Mouse (Mus musculus) megakaryocyte, embryonic 14.5 days (primary cell): Measurements from ENCODE around the gene Ntf5. TPM values are rescaled to one million over a fixed set of nuclear protein-coding genes. Genes with fewer than 3 reads are reported as not detected.

Source experiments
- H3K27me3 ChIP-seq: replicated peaks from 2 replicates; pipeline ENCODE3; 2012; ENCODE audit warnings: inconsistent platforms
- H3K36me3 ChIP-seq: replicated peaks from 2 replicates; pipeline ENCODE3; 2012; ENCODE audit warnings: low read length, inconsistent platforms, mixed read lengths
- H3K4me1 ChIP-seq: 2 replicates; pipeline ENCODE4 v1.6.1; 2012; ENCODE audit warnings: inconsistent platforms
- H3K4me3 ChIP-seq: replicated peaks from 2 replicates; pipeline ENCODE3; 2012; ENCODE audit warnings: moderate library complexity, mild to moderate bottlenecking, inconsistent platforms
- H3K9me3 ChIP-seq: 2 replicates; pipeline ENCODE4 v1.6.1; 2012; ENCODE audit warnings: inconsistent platforms
- FLI1 ChIP-seq: IDR thresholded peaks from 2 replicates; pipeline ENCODE4 v1.6.1; 2012; ENCODE audit warnings: low read length, inconsistent platforms, mixed read lengths
- GATA1 ChIP-seq: IDR thresholded peaks from 3 replicates; pipeline ENCODE4 v1.6.1; 2012; ENCODE audit warnings: mixed read lengths, low read length, inconsistent platforms, borderline replicate concordance
- polyA plus RNA-seq: library from polyadenylated mRNA; stranded (reverse); fragments of >175 nt; gene quantifications from 2 replicates; pipeline ENCODE4 v1.2.3, GENCODE M21; 2012; ENCODE audit warnings: low replicate concordance; ENCODE audit not compliant: insufficient read depth

Gene Ntf5
- polyA plus RNA-seq, 1 experiment = not detected

- no peaks in the 10 kb centered on the region for H3K27me3 ChIP-seq
- H3K4me3 ChIP-seq = peak within 1 kb of the TSS; percentile 99
- peaks cover 75% of the 10 kb centered on the region for H3K4me1 ChIP-seq
- TF ChIP-seq GATA1 = no peak
- no peak for TF ChIP-seq FLI1
- H3K9me3 ChIP-seq = no peaks in the 10 kb centered on the region
- H3K36me3 ChIP-seq = peaks cover 64% of the 10 kb centered on the region
Observed at GRCm38 (mm10) chr7:45434203-45435015, 20.9 kb downstream of the Ntf5 start, which contains the start of gene Gys1. Gene Gys1 (plus strand): TSS chr7:45434844.

GRCm38 (mm10) chr7:45435038-45435437 is 21.5 kb downstream of the Ntf5 start:
- H3K27me3 ChIP-seq = no peaks in the 10 kb centered on the region
- peak overlapping the region; percentile 99 for H3K4me3 ChIP-seq
- peaks cover 64% of the 10 kb centered on the region for H3K36me3 ChIP-seq
- peaks cover 71% of the 10 kb centered on the region for H3K4me1 ChIP-seq
- no peaks in the 10 kb centered on the region for H3K9me3 ChIP-seq
- no peak for TF ChIP-seq GATA1
- TF ChIP-seq FLI1 = no peak

- Histone ChIP-seq H3K9me3 (no peaks in the 10 kb centered on the region), H3K4me3 (peak overlapping the region; percentile 99), H3K4me1 (peaks cover 58% of the 10 kb centered on the region), H3K36me3 (peaks cover 61% of the 10 kb centered on the region), H3K27me3 (no peaks in the 10 kb centered on the region)
- TF ChIP-seq GATA1 = no peak
- TF ChIP-seq FLI1 = no peak
Observed at GRCm38 (mm10) chr7:45436444-45436843, 22.9 kb downstream of the Ntf5 start.

GRCm38 (mm10) chr7:45437046-45437445 is 23.6 kb downstream of the Ntf5 start:
- H3K9me3 ChIP-seq = no peaks in the 10 kb centered on the region
- H3K4me3 ChIP-seq = no peak overlapping the region
- no peak for TF ChIP-seq FLI1
- no peak for TF ChIP-seq GATA1
- peaks cover 52% of the 10 kb centered on the region for H3K4me1 ChIP-seq
- H3K36me3 ChIP-seq = peaks cover 61% of the 10 kb centered on the region
- H3K27me3 ChIP-seq = no peaks in the 10 kb centered on the region

GRCm38 (mm10) chr7:45437521-45438276 is 24.2 kb downstream of the Ntf5 start, which contains the start of gene Ruvbl2:
Gene Ruvbl2 (minus strand): TSS chr7:45438096.
- Histone ChIP-seq H3K36me3 (peaks cover 59% of the 10 kb centered on the region), H3K4me1 (peaks cover 45% of the 10 kb centered on the region)
- TF ChIP-seq GATA1 (no peak), FLI1 (no peak)

GRCm38 (mm10) chr7:45443526-45444420 is 30.3 kb downstream of the Ntf5 start:
- Histone ChIP-seq H3K4me1 (peaks cover 4% of the 10 kb centered on the region), H3K27me3 (no peaks in the 10 kb centered on the region), H3K9me3 (no peaks in the 10 kb centered on the region), H3K4me3 (no peak overlapping the region), H3K36me3 (peaks cover 81% of the 10 kb centered on the region)
- TF ChIP-seq FLI1 (no peak), GATA1 (no peak)

More at GRCm38 (mm10) chr7:45437521-45438276, 24.2 kb downstream of the Ntf5 start, which contains the start of gene Ruvbl2:
- H3K9me3 ChIP-seq = no peaks in the 10 kb centered on the region
- H3K4me3 ChIP-seq = no peak within 1 kb of the TSS
- H3K27me3 ChIP-seq = no peaks in the 10 kb centered on the region

GRCm38 (mm10) chr7:45446589-45446988 is 33.1 kb downstream of the Ntf5 start:
- Histone ChIP-seq H3K4me3 (no peak overlapping the region), H3K27me3 (no peaks in the 10 kb centered on the region), H3K9me3 (no peaks in the 10 kb centered on the region), H3K36me3 (peaks cover 75% of the 10 kb centered on the region), H3K4me1 (peaks cover 11% of the 10 kb centered on the region)
- TF ChIP-seq FLI1 (no peak), GATA1 (no peak)

- no peak overlapping the region for H3K4me3 ChIP-seq
- H3K9me3 ChIP-seq = no peaks in the 10 kb centered on the region
- H3K27me3 ChIP-seq = no peaks in the 10 kb centered on the region
- H3K36me3 ChIP-seq = peaks cover 77% of the 10 kb centered on the region
- H3K4me1 ChIP-seq = peaks cover 15% of the 10 kb centered on the region
- TF ChIP-seq GATA1 = no peak
- TF ChIP-seq FLI1 = no peak
Observed at GRCm38 (mm10) chr7:45447325-45447990, 34.0 kb downstream of the Ntf5 start.

GRCm38 (mm10) chr7:45449974-45450373 is 36.5 kb downstream of the Ntf5 start:
- peaks cover 75% of the 10 kb centered on the region for H3K36me3 ChIP-seq
- peaks cover 19% of the 10 kb centered on the region for H3K4me1 ChIP-seq
- no peaks in the 10 kb centered on the region for H3K9me3 ChIP-seq
- no peak overlapping the region for H3K4me3 ChIP-seq
- no peak for TF ChIP-seq FLI1
- no peak for TF ChIP-seq GATA1
- no peaks in the 10 kb centered on the region for H3K27me3 ChIP-seq
